Mouse (Mus musculus) ovary, adult 18-20 months (tissue): ENCODE data around the gene Rrp1b.
A peak's percentile ranks its signal among the peaks of the same experiment; 100 is the strongest.
"Not testable (repeated sequence)": the region's sequence is repeated elsewhere in the genome, so short reads cannot be mapped to it uniquely, and the experiment has no call there.

ENCODE experiments used
- DNase-seq: peaks from one replicate; pipeline ENCODE4 v3.0.0; 2022; ENCODE audit warnings: low spot score, mixed read lengths

The Rrp1b gene

DNA sequence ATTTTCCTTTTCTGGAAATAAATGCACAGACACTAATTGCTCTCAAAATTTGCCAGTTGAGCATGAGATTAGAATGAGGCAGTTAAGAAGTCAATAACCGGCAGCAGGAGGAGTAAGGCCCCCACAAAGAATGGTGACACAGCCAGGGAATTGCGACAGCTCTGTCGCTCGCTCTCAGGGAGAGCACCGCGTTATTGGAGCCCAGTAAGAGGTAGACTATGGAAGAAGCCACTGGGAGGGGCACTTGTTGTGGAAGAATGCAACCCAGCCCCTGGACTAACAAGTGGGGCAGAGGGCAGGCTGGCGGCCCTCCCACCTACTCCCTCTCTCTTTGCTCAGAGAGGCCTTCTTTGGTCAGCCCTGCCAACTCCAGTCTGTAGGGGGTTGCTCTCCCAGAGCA, 4.2 kb upstream of the Rrp1b start:
- no peak for DNase-seq

DNA sequence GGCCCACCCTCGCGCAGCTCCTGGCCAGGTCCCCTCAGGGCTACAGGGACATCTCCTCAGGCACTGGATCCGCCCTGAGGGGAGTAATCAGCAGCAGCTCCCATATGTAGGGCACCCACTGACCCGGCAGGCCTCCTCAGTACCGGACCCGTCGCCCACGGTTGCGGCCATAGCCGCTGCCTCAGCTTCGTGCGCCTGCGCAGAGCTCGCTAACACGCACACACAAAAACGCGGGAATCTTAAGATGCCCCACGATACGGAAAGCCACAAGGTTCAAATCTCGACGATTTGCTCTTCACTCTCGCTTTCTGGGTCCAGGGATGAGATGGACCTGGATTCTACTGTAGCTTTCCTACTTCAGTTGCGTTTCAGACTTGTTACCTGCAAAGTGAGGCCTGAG, 1.6 kb upstream of the Rrp1b start:
- no peak for DNase-seq

DNA sequence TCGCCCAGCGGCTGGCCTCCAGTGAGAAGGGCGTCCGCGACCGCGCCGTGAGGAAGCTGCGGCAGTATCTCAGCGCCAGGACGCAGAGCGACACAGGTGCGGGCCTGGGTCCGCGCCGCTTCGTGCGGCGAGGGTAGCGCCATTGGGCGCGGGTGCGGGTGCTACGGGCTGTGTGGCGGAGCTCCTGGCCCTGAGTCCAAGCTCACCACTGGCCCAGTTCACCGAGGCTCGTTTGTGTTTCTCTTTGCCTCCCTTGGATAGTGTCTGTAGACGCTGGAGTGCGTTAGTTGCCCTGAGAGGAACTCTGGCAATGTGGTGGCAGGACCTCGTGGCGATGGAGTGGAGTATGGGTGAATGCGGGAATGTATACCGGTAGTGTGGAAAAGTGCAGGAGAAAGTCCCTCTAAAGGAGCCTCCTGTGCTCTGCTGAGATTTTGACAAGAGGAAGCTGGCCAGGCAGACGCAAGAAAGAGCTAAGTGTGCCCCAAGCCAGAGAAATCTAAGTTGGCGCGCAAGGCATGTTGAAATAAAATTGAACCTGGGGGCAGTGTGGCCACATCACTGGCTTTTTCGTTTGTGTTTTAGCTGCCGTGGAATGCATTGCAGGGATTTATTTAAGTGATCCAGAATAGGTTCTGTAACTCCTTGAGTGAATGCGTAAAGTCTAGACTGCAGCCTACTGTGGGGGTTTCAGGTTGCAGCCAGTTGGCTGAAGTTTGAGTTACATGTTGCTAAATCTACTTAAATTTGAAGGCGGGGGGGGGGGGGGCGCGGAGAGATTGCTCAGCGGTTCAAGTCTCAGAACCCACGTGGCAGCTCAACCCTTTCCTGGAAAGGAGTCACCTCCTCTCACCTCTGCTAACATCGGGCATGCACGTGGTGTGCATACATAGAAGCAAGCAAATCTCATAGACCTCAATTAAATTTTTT, 874 bp downstream of the Rrp1b start:
- no peak for DNase-seq

DNA sequence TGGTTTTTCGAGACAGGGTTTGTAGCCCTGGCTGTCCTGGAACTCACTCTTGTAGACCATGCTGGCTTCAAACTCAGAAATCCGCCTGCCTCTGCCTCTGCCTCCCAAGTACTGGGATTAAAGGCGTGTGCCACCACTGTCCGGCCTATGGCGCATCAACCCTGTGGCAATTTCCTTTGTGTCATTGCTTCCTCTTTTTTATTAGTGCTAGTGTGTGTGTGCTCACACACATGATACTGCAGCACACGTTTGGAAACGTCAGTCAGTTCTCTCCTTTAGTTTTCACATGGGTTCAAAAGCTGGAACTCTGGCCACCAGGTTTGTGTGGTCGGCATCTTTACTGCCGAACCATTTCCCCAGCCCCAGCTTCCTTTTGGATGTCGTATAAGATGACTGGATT, 4.4 kb downstream of the Rrp1b start:
- no peak for DNase-seq

DNA sequence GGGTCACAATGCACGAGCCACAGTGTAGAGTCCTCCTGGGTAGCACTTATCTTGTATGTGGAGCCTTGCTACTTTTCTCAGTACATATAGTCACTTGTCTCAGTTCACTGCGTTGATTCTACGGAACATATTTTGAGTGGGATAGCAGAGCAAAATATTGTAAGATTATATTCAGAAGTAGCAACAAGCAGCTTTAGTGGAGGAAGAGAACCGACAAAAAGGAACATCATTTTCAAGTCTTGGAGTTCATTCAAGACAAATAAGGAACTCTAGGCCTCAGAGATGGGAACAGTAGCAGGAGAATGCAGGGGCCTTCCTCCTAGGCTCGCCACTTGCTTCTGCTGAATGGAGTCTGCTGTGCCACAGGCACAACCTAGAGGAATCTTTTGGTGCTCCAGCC, 10.6 kb downstream of the Rrp1b start:
- DNase-seq = no peak

DNA sequence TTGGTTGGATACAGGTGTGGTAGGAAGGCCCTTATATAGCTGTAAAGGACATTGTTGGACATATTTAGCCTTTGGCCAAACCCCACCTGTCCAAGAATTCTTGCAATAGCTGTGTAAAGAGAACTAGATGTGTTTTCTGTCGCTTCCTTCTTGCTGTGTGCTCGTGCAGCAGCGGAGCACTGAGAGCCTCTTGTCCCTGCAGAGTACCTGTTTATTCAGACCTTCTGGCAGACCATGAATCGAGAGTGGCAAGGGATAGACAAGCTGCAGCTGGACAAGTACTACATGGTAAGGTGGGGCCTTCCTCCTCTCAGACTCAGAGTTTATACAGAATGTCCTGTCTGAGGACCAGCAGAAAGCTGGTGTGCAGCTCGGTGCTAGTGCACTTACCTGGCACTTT, 12.5 kb downstream of the Rrp1b start:
- DNase-seq = no peak

DNA sequence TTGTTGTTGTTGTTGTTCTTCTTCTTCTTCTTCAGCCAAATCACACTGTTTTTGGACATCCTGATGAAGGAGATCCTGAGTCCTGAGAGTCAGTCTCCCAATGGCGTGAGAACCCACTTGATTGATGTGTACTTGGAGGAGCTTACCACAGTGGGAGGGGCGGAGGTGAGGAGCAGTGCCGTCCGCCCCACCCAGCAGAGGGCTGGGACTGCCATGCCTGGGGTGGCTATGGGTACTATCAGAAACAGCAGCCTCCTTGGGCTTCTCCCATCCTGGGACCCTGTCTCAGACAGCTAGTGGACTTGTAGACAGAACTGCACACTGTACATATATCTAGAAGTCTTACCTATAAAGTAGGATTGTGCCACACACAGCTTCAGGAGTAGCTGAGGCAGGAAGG, 14.0 kb downstream of the Rrp1b start:
- DNase-seq = no peak

DNA sequence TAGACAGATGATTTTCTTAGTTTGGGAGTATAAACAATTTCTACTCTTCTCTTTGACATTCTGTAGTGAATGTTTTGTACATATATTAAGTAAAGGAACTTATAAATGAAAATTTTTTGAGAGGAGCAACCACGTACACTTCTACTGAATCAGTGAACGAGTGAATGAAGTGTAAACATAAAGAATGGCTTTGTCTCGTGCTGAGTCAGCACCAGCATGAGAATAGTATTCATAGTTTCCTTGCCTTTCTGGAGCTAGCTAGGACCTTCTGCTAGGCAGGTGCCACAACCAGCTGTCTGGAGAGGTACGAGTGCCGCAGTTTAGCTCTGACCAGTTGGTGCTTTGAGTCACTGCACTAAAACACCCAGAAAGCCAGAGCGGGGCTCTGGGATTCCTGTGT, 14.7 kb downstream of the Rrp1b start:
- no peak for DNase-seq

DNA sequence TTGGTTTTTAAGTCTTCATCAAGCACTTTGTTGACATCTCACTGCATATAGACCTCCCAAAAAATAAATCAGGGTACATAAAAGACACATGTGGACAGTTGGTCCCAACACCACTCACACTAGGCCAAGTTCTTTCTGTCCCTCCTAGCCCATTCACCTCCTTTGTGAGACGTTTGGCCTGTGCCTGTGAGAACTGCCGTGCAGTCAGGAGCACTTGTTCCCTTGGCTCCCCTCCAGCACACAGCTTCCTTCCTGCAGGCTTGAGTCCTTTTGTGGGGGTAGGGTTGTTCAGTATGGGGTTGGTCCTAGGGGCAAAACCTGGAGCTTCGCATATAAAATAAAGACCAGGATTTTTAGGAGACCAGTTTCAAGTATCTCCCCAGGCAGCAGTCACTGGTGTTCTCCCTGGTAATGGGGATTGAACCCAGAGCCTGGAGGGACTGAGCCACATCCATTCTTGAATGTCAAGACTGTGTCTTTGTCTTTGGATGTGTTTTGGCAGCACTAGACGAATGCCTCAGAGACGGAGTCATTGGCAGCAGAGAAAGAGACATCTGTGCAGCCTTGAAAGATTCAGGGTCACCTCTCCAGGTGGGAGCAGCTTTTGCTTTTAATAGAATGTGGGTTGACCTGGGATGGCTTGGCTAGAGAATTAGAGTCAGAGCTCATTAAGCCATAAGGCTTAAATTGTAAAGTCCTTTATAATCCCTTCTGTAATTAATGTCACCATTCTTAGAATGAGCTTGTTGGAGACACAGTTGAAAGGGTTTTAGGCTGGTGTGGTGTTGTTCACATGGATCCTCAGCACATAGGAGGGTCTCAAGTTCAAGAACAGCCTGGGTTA, 16.6 kb downstream of the Rrp1b start:
- no peak for DNase-seq

DNA sequence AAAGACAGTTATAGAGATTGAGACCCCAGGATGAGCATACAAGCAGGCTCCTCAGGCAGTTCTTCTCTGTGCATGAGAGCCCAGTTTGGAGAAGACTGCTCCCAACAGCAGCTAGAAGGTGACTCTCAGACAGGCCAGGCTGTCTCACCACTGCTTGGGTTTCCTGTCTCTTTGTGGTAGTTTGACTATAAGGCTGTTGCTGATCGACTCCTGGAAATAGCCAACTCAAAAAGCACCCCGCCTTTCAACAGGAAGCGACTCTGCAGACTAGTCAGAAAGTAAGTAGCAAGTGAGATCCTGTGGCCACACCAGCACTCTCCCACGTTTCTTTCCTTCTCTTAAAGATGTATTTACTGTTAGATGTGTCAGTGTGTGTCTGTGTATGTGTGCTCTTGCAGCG, 17.8 kb downstream of the Rrp1b start:
- DNase-seq = no peak

DNA sequence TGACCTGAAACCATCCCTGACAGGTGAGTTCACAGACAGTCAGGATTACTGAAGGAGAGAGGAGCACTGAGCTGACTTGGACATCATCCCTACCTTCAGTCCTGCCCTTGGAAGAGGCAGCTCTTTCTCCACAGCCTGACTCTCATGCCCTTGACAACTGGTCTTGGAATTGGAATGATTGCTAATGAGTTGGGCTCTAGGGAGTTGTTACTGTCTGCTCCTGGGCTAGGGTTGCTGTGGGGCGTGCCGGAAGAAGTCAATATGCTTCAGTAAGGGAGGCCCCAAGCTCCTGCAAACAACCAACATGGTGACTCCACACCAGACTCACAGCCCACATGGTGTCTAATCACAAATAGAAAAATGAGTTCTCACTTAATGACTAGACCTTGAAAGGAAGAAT, 21.9 kb downstream of the Rrp1b start:
- DNase-seq = no peak

DNA sequence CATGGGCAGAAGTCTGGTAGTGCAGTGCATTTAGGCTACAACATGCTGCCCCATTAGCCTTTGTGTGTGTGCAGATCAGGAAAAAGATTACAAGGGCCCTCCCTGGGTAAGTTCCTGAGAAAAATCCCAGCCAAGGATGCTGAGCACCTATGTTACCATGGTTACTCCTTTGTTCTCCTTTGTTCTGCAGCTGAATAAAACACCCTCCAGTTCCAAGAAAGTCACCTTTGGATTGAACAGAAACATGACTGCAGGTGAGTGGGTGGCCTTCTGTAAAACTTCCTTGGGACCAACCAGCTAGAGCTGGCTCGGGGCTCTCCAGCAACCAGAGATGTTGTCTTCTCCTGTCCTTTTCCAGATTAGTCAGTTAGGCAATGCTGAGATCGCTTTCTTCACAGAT, 23.2 kb downstream of the Rrp1b start:
- no peak for DNase-seq

DNA sequence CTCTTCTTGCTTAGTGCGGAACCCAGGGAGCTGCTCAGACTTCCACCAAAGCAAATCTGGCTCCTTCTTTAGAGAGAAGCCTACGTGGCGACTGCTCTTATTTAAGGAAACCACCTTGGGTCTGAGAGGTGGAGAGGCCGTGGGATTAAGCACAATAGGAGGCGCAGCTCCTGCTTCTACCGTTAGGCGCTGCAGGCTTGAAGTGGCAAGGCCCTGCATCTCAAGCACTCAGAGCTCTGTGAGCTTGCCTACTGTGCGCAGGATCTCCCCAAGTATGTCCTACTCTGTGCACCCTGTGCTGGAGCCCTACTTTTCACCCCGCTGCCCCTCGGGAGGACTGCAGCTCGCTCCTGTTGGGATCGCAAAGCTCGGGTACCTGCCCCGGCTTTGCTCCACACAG, 25.3 kb downstream of the Rrp1b start:
- DNase-seq = no peak

DNA sequence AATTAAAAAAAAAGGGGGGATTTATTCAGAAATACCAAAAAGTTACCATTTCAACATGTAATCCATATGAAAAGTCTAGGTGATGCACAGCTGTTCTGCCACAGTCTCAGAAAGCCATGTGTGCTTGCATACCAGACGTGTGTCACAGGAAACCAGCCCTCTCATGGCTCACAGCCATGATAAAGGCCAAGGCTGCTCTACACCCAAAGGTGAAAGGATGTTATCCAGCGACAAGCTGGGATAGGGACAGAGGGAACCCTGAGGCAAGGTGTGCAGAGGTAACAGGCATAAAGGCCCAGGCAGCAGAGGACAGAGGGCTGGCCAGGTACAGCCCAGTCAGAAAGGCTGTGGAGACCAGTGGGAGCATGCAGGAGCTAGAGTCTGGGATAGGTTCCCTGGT, 27.8 kb downstream of the Rrp1b start:
- no peak for DNase-seq

DNA sequence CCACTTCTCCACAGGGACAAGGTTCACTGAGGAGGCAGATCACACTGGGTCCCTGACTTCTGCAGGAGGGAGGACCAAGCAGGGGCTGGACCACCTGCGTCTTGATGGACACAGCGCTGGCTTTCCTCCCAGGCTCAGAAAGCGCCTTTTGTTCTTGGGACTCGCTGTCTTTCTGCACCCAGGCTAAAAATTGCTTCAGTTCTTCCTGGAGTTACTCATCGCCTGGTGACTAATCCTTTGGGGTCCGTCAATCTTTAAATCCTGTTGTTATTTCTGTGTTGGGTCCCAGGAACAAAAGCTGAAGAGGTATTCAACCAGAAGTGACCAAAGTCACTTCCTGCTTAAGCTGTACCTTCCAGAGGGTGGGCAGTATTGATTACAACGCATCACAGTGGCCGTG, 28.9 kb downstream of the Rrp1b start:
- DNase-seq = not testable (repeated sequence)

DNA sequence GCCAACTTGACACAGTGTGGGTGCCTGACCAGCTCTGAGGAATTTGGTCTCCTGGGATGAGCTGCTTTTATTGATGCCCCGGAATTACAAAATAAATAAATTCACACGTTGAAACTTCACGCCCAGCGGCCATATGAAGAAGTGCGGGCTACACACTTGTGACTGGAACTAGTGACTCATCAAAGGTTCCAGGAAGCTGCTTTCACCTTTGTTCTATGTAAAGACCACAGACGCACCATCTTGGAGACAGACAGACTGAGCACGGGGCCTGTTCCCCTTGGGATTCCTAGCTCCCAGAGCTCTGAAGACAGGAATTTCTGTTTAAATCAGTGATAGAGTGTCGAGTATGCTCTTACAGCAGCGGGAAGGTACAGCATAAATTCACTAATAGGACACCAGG, 31.6 kb downstream of the Rrp1b start:
- no peak for DNase-seq

DNA sequence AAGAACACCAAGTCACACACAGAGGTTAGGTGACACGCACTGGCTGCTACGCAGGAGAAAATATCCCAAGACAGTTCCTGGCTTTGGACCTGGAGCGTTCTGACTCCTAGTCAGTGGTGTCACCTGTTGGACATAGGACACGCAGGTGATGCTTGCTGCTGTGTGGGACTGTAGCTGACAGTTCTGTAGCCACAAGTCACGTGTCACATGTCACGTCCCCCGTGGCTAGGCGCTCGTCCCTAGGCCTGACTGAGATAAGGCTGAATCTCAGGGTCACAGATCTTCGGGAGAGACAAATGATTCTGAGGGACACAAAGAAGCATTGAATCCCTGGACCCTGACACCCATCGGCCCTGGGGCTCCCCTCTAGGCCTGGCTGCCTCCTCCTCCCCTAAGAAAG, 32.5 kb downstream of the Rrp1b start:
- no peak for DNase-seq

DNA sequence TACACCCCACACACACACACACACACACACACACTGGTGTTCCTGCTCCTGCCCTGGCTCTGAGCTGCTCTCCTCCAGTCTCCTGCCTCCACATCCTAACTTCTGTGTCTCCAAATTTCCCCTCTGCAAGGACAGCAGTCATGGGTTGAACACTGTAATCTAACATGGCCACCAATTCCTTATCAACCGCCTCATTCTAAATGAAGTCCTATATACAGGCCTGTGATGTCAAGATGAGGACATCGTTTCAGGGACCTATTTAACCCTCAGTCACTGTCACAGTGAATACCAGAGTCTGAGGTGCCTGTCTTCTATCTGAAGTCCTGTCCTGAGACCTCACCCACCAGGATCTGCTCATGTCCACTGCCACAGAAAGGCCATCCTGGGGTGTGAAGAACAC, 32.9 kb downstream of the Rrp1b start:
- no peak for DNase-seq

DNA sequence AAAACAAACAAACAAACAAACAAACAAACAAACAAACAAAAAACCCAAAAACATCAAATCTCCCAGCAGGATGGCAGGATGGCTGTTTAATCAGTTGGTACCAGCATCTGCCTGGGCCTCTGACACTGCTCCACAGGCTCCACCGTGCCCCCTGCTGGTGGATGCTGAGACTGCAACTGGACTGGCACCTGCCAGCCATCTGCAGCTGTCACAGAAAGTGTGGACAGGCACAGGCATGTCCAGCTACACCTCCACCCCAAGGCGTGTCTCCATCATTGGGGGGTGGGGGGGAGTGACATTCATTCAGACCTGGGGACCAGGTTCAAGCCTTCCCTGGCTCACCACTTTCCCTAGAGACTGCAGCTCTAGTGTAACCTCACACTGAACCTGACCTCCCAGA, 37.5 kb downstream of the Rrp1b start:
- peak; percentile 33 for DNase-seq

DNA sequence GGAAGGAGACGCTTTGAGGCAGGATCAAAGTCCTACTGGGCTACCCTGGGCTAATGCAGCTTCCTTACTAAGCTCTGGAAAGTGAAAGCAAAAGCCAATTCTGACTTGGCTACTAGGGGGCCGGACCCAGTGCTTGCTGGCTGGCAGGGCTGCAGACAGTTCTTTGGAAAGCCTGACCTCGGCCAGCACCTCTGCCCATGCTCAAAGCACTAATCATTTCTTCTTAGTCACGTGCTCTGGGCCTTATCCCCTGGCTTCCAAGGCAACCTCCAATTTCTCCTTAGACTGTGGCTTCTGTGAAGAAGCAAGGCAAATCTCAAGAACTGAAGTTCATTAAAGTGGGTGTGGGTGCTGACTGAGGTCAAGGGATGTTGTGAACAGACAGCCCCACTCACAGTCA, 38.8 kb downstream of the Rrp1b start:
- DNase-seq = peak; percentile 48

DNA sequence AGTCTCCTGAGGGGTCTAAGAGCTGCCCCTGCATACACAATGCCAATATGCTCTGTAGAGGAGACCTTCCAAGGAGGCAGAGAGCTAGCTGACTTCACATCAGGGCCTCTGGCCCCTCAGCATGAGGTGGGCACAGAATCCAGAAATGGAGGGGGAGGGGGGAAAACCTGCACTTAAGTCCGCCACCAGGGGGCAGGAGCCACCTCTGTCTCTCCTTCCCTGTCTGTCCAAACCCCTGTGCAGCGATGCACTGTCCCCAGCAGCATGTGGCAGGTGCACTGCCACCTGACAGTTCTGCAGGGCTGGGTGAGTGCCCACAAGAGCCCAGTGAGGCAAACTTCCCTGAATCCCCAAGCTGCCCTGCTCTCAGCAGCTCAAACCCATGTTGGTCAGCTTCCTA, 39.3 kb downstream of the Rrp1b start:
- DNase-seq = no peak

DNA sequence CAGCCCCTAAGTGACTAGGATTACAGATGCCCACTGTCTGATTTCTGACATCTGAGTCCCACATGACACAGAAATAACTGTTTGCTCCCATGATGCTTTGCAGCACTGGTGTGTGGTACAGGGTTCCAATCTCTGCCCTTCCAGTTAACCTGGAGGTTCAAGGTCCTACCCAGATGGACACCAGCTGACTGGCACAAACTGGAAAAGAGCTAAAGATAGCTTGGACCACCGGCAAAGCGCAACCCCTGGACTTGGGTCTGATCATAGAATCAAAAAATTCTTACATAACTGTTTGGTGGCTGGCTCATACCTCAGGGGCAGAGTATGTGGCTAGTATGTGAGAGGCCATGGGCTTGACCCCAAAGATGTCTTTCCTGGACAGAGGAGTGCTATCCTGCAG, 47.5 kb downstream of the Rrp1b start:
- DNase-seq = no peak

DNA sequence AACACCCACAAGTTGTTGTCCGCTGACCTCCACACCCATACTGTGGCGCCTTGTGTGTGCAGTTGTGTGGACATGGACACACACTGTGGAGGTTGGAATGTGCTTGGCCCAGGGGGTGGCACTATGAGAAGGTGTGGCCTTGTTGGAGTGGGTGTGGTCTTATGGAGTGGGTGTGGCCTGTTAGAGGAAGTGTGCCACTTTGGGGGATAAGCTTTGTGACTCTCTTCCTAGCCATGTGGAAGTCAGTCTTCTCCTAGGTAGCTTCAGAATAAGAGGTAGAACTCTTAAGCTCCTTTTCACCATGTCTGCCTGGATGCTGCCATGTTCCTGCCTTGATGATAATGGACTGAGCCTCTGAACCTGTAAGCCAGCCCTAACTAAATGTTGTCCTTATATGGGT, 51.2 kb downstream of the Rrp1b start:
- no peak for DNase-seq

DNA sequence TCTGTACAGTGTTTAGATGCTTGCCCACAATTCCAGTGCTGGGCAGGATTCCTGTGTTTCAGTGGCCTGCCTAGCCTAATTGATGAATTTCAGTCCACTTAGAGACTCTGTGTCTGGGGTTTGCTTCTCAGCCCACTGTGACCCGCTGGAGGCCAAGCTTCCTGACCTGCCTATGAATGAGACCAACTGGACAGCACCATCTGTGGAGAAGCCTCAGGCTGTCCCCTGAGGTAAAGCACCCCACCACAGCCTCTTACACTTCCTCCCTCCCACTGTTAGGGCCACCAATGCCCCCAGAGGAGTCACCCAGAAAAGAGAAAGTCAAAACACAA, 55.1 kb downstream of the Rrp1b start:
- no peak for DNase-seq
